Mouse (Mus musculus) stomach, embryonic 16.5 days (tissue): Measurements from ENCODE around the gene Acvr2b. TPM values are rescaled to one million over a fixed set of nuclear protein-coding genes. Genes with fewer than 3 reads are reported as not detected.
"Not testable (repeated sequence)": the region's sequence is repeated elsewhere in the genome, so short reads cannot be mapped to it uniquely, and the experiment has no call there.

Experiments
- ATAC-seq: fragments of 200-750 bp; cut with Nextera tagmentation; 2 replicates; pipeline ENCODE4 v1.8.0; 2017; ENCODE audit warnings: moderate number of reproducible peaks, moderate TSS enrichment; ENCODE audit not compliant: insufficient read depth, low FRiP score
- H3K27ac ChIP-seq: fragments of 300-500 bp; sonication (generic); 2 replicates; pipeline ENCODE4 v1.5.1; 2014; ENCODE audit warnings: low read length
- H3K27me3 ChIP-seq: fragments of 300-500 bp; sonication (generic); 2 replicates; pipeline ENCODE4 v1.6.1; 2014; ENCODE audit warnings: low read length, control low read depth, mixed read lengths; ENCODE audit not compliant: control insufficient read depth, insufficient read depth
- H3K36me3 ChIP-seq: fragments of 300-500 bp; sonication (generic); 2 replicates; pipeline ENCODE4 v1.6.1; 2014; ENCODE audit warnings: low read length; ENCODE audit not compliant: control insufficient read depth, insufficient read depth
- H3K4me1 ChIP-seq: fragments of 300-500 bp; sonication (generic); 2 replicates; pipeline ENCODE4 v1.6.1; 2014; ENCODE audit warnings: low read length, control low read depth, mixed read lengths; ENCODE audit not compliant: control insufficient read depth, insufficient read depth
- H3K4me2 ChIP-seq: fragments of 300-500 bp; sonication (generic); 2 replicates; pipeline ENCODE4 v1.6.1; 2014; ENCODE audit warnings: low read depth, low read length, mixed read lengths
- H3K4me3 ChIP-seq: fragments of 300-500 bp; sonication (generic); replicated peaks from 2 replicates; pipeline ENCODE4 v1.5.1; 2014; ENCODE audit warnings: mild to moderate bottlenecking, low read length
- H3K9ac ChIP-seq: fragments of 300-500 bp; sonication (generic); 2 replicates; pipeline ENCODE4 v1.6.1; 2014; ENCODE audit warnings: low read length
- H3K9me3 ChIP-seq: fragments of 300-500 bp; sonication (generic); replicated peaks from 2 replicates; pipeline ENCODE4 v1.6.1; 2016; ENCODE audit warnings: low read length, control low read depth; ENCODE audit not compliant: control insufficient read depth
- WGBS: fragments of 180-500 bp; shearing (Covaris S2); extraction: QIAGEN DNeasy Blood & Tissue Kit; methylation state at CpG from one replicate; pipeline ENCODE4 v1.1.7; 2014; 5-methylcytosine and 5-hydroxymethylcytosine counted together
- polyA plus RNA-seq: library from polyadenylated mRNA; unstranded; fragments of >200 nt; fragmentation: Nextera tagmentation; extraction: Ambion mirVana; gene quantifications from 2 replicates; pipeline ENCODE4 v1.2.1, GENCODE M21; 2015

Acvr2b gene
- polyA plus RNA-seq, 1 experiment from 2014 or later: 6.8 TPM

- H3K4me1 ChIP-seq, H3K9me3 ChIP-seq, H3K4me3 ChIP-seq, H3K4me2 ChIP-seq, H3K36me3 ChIP-seq, ATAC-seq, H3K27ac ChIP-seq, H3K27me3 ChIP-seq, H3K9ac ChIP-seq: not testable (repeated sequence)
- WGBS: 83% methylated on average over 4 of the region's 4 CpGs
Measured at GRCm38 (mm10) chr9:119370770-119371169, 31.1 kb upstream of the Acvr2b start.

- no peak overlapping the region for H3K4me2 ChIP-seq
- H3K4me3 ChIP-seq: no peak overlapping the region
- no peak overlapping the region for H3K27ac ChIP-seq
- H3K9me3 ChIP-seq: no peaks in the 10 kb centered on the region
- H3K27me3 ChIP-seq: no peaks in the 10 kb centered on the region
- H3K4me1 ChIP-seq: no peaks in the 10 kb centered on the region
- H3K36me3 ChIP-seq: no peaks in the 10 kb centered on the region
- WGBS: 60% methylated on average over 4 of the region's 4 CpGs
- ATAC-seq: no peak
- no peak overlapping the region for H3K9ac ChIP-seq
Measured at GRCm38 (mm10) chr9:119371251-119371650, 30.7 kb upstream of the Acvr2b start.

- Histone ChIP-seq H3K27ac (no peak overlapping the region), H3K36me3 (no peaks in the 10 kb centered on the region), H3K4me2 (no peak overlapping the region), H3K9me3 (no peaks in the 10 kb centered on the region), H3K4me1 (no peaks in the 10 kb centered on the region), H3K9ac (no peak overlapping the region), H3K27me3 (no peaks in the 10 kb centered on the region), H3K4me3 (no peak overlapping the region)
- 68% methylated on average over 3 of the region's 3 CpGs for WGBS
- ATAC-seq: no peak
Measured at GRCm38 (mm10) chr9:119375008-119375407, 26.9 kb upstream of the Acvr2b start.

DNA sequence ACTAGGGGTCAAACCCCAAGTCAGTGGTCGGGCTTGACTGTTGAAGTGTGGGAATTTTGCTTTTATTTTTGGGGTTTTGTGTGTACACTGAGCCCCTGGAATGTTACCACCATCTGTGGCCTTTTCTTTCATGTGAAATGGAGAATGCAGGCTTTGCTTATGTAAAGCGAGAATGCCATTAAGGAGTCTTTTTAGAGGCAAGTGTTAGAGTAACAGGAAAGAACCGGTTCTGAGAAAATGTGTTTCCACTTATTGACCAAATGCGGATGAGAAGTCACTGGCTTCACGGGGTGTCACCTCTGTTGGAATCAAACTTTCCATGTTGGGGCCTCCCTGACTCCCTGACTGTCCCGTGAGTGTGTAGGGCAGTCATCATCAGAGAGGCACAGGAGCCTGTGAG, 26.4 kb upstream of the Acvr2b start:
- Histone ChIP-seq H3K27me3 (no peaks in the 10 kb centered on the region), H3K27ac (no peak overlapping the region), H3K9me3 (no peaks in the 10 kb centered on the region), H3K9ac (no peak overlapping the region), H3K4me3 (no peak overlapping the region), H3K4me1 (no peaks in the 10 kb centered on the region), H3K4me2 (no peak overlapping the region), H3K36me3 (no peaks in the 10 kb centered on the region)
- WGBS: 60% methylated on average over 6 of the region's 6 CpGs
- no peak for ATAC-seq

GRCm38 (mm10) chr9:119378231-119378630, 23.7 kb upstream of the Acvr2b start:
- H3K36me3 ChIP-seq: no peaks in the 10 kb centered on the region
- H3K27ac ChIP-seq: no peak overlapping the region
- no peaks in the 10 kb centered on the region for H3K9me3 ChIP-seq
- H3K4me1 ChIP-seq: no peaks in the 10 kb centered on the region
- no peak overlapping the region for H3K4me3 ChIP-seq
- no peak for ATAC-seq
- 78% methylated on average over 4 of the region's 4 CpGs for WGBS
- H3K9ac ChIP-seq: no peak overlapping the region
- no peaks in the 10 kb centered on the region for H3K27me3 ChIP-seq
- no peak overlapping the region for H3K4me2 ChIP-seq

DNA sequence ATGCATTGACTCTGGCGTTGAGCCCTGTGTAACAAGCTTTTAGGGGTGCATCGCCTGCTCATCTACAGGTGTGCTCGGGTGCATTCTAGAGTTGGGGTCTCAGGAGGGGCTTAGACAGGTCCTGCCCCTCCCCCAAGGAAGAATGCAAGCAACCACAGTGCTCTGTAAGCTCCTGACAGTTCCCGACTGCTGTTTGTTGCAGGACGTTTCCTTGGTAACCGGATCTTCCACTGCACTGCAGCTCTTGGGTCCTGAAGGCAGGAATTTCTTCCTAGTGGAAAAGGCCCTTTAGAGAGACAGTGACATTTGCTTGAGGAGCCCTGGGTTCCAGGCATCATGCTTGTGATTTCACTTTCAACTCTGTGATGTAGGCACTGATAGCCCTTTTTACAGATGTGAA, 19.3 kb upstream of the Acvr2b start:
- Histone ChIP-seq H3K27ac (no peak overlapping the region), H3K36me3 (no peaks in the 10 kb centered on the region), H3K4me3 (no peak overlapping the region), H3K4me1 (no peaks in the 10 kb centered on the region), H3K9me3 (no peaks in the 10 kb centered on the region), H3K9ac (no peak overlapping the region), H3K4me2 (no peak overlapping the region), H3K27me3 (no peaks in the 10 kb centered on the region)
- no peak for ATAC-seq
- WGBS: 56% methylated on average over 6 of the region's 6 CpGs

- Histone ChIP-seq H3K27me3 (no peaks in the 10 kb centered on the region), H3K4me3 (no peak overlapping the region), H3K4me1 (no peaks in the 10 kb centered on the region), H3K27ac (no peak overlapping the region), H3K9ac (no peak overlapping the region), H3K9me3 (no peaks in the 10 kb centered on the region), H3K4me2 (no peak overlapping the region), H3K36me3 (no peaks in the 10 kb centered on the region)
- no peak for ATAC-seq
- 48% methylated on average over 5 of the region's 5 CpGs for WGBS
Measured at GRCm38 (mm10) chr9:119388956-119389355, 13.0 kb upstream of the Acvr2b start.

GRCm38 (mm10) chr9:119390214-119390613, 11.7 kb upstream of the Acvr2b start:
- no peaks in the 10 kb centered on the region for H3K4me1 ChIP-seq
- no peaks in the 10 kb centered on the region for H3K27me3 ChIP-seq
- WGBS: 86% methylated on average over 2 of the region's 2 CpGs
- no peaks in the 10 kb centered on the region for H3K36me3 ChIP-seq
- no peak overlapping the region for H3K4me3 ChIP-seq
- H3K9me3 ChIP-seq: no peaks in the 10 kb centered on the region
- no peak for ATAC-seq
- no peak overlapping the region for H3K4me2 ChIP-seq
- H3K9ac ChIP-seq: no peak overlapping the region
- H3K27ac ChIP-seq: no peak overlapping the region

DNA sequence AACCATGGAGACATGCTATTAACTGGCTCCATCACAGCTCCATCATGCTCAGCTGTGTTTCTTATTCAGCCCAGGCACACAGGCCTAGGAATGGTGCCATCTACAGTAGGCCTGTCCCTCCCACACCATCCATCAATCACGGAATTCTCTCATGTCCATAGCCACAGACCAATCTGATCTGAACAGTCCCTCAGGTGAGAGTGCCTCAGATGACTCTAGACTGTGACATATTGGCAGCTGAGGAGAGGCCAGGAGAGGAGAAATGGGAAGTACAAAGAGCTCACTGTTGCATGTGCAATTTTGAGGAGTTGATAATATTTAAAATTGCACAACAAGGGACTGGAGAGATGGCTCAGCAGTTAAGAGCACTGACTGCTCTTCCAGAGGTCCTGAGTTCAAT, 7.1 kb upstream of the Acvr2b start:
- WGBS: 55% methylated on average over 1 of the region's 1 CpGs

GRCm38 (mm10) chr9:119401351-119401750, 567 bp upstream of the Acvr2b start:
- no peaks in the 10 kb centered on the region for H3K9me3 ChIP-seq
- peak overlapping the region; percentile 98 for H3K4me2 ChIP-seq
- peak overlapping the region; percentile 70 for H3K9ac ChIP-seq
- peaks cover 9% of the 10 kb centered on the region; the same call in 1 of the 2 replicates for H3K4me1 ChIP-seq
- WGBS: 2% methylated on average over 7 of the region's 7 CpGs
- peak overlapping the region; percentile 44 for H3K27ac ChIP-seq
- no peaks in the 10 kb centered on the region for H3K36me3 ChIP-seq
- no peaks in the 10 kb centered on the region for H3K27me3 ChIP-seq
- H3K4me3 ChIP-seq: peak overlapping the region; percentile 86
- no peak for ATAC-seq

More for the DNA sequence above, 7.1 kb upstream of the Acvr2b start:
- Histone ChIP-seq H3K36me3 (no peaks in the 10 kb centered on the region), H3K4me2 (no peak overlapping the region), H3K27ac (no peak overlapping the region), H3K9ac (no peak overlapping the region), H3K9me3 (no peaks in the 10 kb centered on the region), H3K27me3 (no peaks in the 10 kb centered on the region), H3K4me3 (no peak overlapping the region), H3K4me1 (no peaks in the 10 kb centered on the region)
- no peak for ATAC-seq
